In genomic region chr2:160871310-160871709, GRCm38 (mm10) we compare ENCODE assay signal across 8 mouse cellular contexts. TPM values are rescaled to one million over a fixed set of nuclear protein-coding genes. Genes with fewer than 3 reads are reported as not detected.
DNase-seq lines count a peak whose midpoint lies in the region; ATAC-seq and TF ChIP-seq lines count a peak whose summit lies in the region.

No protein-coding gene starts in this region.

- no peak for DNase-seq in gastrocnemius, adult 2 months
- no peak for DNase-seq in gastrocnemius, postnatal 25 days
- peak; percentile 98 for DNase-seq in liver, adult 2 months (ENCODE audit: extremely low read depth, low read depth, low spot score)
- no peak for DNase-seq in liver
- no peak for DNase-seq in embryonic facial prominence, embryonic 14.5 days (ENCODE audit: low spot score)
- no peak for DNase-seq in limb, embryonic 14.5 days (ENCODE audit: low spot score)
- no peak for DNase-seq in urinary bladder, adult 18-20 months (ENCODE audit: low spot score in 2 of 2)
- DNase-seq in cerebellum, postnatal 36 days: no peak

- WGBS in liver, adult 2 months: 11% methylated on average over 3 of the region's 3 CpGs
- WGBS in embryonic facial prominence, embryonic 14.5 days: 74% methylated on average over 3 of the region's 3 CpGs
- 86% methylated on average over 3 of the region's 3 CpGs for WGBS in limb, embryonic 14.5 days

- H3K4me1 ChIP-seq in liver, adult 2 months (ENCODE audit: control insufficient read depth, insufficient read depth, low read length): peaks cover 22% of the 10 kb centered on the region
- peaks cover 4% of the 10 kb centered on the region; the same call in 1 of the 2 replicates for H3K4me1 ChIP-seq in embryonic facial prominence, embryonic 14.5 days (ENCODE audit: control insufficient read depth, insufficient read depth, low read length)
- H3K4me1 ChIP-seq in limb, embryonic 14.5 days (ENCODE audit: control insufficient read depth, insufficient read depth, low read length): peaks cover 11% of the 10 kb centered on the region

- no peak for TF ChIP-seq POLR2A in liver, adult 2 months (IDR thresholded peaks at IDR 0.05; ENCODE audit: extremely low read depth, insufficient read depth, low read length)
- TF ChIP-seq POLR2A in limb, embryonic 14.5 days (IDR thresholded peaks at IDR 0.05; ENCODE audit: borderline replicate concordance, extremely low read depth, insufficient read depth, insufficient read length): no peak

- peak overlapping the region; percentile 84 for H3K4me3 ChIP-seq in gastrocnemius, adult 2 months
- H3K4me3 ChIP-seq in liver, adult 2 months (ENCODE audit: insufficient read depth, low read depth, low read length): peak overlapping the region; percentile 97
- H3K4me3 ChIP-seq in embryonic facial prominence, embryonic 14.5 days (ENCODE audit: low read depth, low read length): peak overlapping the region; percentile 15; the same call in 1 of the 2 replicates
- no peak overlapping the region for H3K4me3 ChIP-seq in limb, embryonic 14.5 days (replicated peaks; ENCODE audit: low read length)

- H3K9ac ChIP-seq in liver, adult 2 months (ENCODE audit: low read depth, low read length): peak overlapping the region; percentile 71
- 0 out of 2 replicates have a peak overlapping the region, but pooled peaks have one; percentile 40 for H3K9ac ChIP-seq in embryonic facial prominence, embryonic 14.5 days (ENCODE audit: low read depth, low read length)
- H3K9ac ChIP-seq in limb, embryonic 14.5 days (ENCODE audit: low read depth, low read length, severe bottlenecking): no peak overlapping the region

- H3K9me3 ChIP-seq in embryonic facial prominence, embryonic 14.5 days (ENCODE audit: control insufficient read depth, low read length): no peaks in the 10 kb centered on the region
- H3K9me3 ChIP-seq in limb, embryonic 14.5 days (ENCODE audit: control insufficient read depth, low read length): no peaks in the 10 kb centered on the region

- TF ChIP-seq CTCF in gastrocnemius, adult 2 months (IDR thresholded peaks at IDR 0.05): no peak
- no peak for TF ChIP-seq CTCF in liver, adult 2 months (IDR thresholded peaks at IDR 0.05; ENCODE audit: low read depth, low read length)

- intact Hi-C loops in gastrocnemius, adult 2 months (cut with DNase I): loop anchor here (5.0 kb wide), 1 partner anchor 64 kb away; no protein-coding TSS in a partner anchor

- ATAC-seq in embryonic facial prominence, embryonic 14.5 days (ENCODE audit: low read depth): no peak
- no peak for ATAC-seq in limb, embryonic 14.5 days (ENCODE audit: low FRiP score, low read depth)

- peak overlapping the region; percentile 98 for H3K27ac ChIP-seq in gastrocnemius, adult 2 months
- peak overlapping the region; percentile 90 for H3K27ac ChIP-seq in liver, adult 2 months (replicated peaks; ENCODE audit: insufficient read depth, low read depth, low read length)
- no peak overlapping the region for H3K27ac ChIP-seq in embryonic facial prominence, embryonic 14.5 days (replicated peaks; ENCODE audit: low read depth, low read length)
- H3K27ac ChIP-seq in limb, embryonic 14.5 days (replicated peaks; ENCODE audit: low read depth, low read length): no peak overlapping the region

- H3K4me2 ChIP-seq in embryonic facial prominence, embryonic 14.5 days (ENCODE audit: low read depth, low read length): peak overlapping the region; percentile 18; the same call in 1 of the 2 replicates
- 0 out of 2 replicates have a peak overlapping the region, but pooled peaks have one; percentile 0 for H3K4me2 ChIP-seq in limb, embryonic 14.5 days (replicated peaks; ENCODE audit: low read depth, low read length, severe bottlenecking)

- no peaks in the 10 kb centered on the region for H3K27me3 ChIP-seq in liver, adult 2 months (ENCODE audit: control insufficient read depth, insufficient read depth, low read length)
- no peaks in the 10 kb centered on the region for H3K27me3 ChIP-seq in embryonic facial prominence, embryonic 14.5 days (replicated peaks; ENCODE audit: control insufficient read depth, insufficient read depth, low read length)
- H3K27me3 ChIP-seq in limb, embryonic 14.5 days (ENCODE audit: control insufficient read depth, insufficient read depth, low read length): no peaks in the 10 kb centered on the region

- no peaks in the 10 kb centered on the region for H3K36me3 ChIP-seq in liver, adult 2 months (ENCODE audit: control insufficient read depth, insufficient read depth, low read length)
- no peaks in the 10 kb centered on the region for H3K36me3 ChIP-seq in embryonic facial prominence, embryonic 14.5 days (ENCODE audit: control insufficient read depth, insufficient read depth, low read length)
- no peaks in the 10 kb centered on the region for H3K36me3 ChIP-seq in limb, embryonic 14.5 days (ENCODE audit: control insufficient read depth, insufficient read depth, low read length)

- H3K79me2 ChIP-seq in liver, adult 2 months (ENCODE audit: control insufficient read depth, insufficient read depth, low read length): peaks cover 20% of the 10 kb centered on the region

RNA-seq across cellular contexts. Expression of gene Zhx3, which starts 1.5 kb away (rescaled TPM):
- 10 to 100 TPM; 24.2 to 29.0 TPM for total RNA-seq in gastrocnemius, adult 2 months (2021)
- total RNA-seq in gastrocnemius, postnatal 25 days (2021): 10 to 100 TPM; 25.8 TPM
- total RNA-seq in liver, adult 2 months (2014; rRNA removed): 33.5 and 45.3 TPM in 2 replicates
- polyA plus RNA-seq in liver, adult 2 months (2012; rRNA removed): 11.9 and 12.3 TPM in 2 replicates
- polyA plus RNA-seq in embryonic facial prominence, embryonic 14.5 days (2014; fragmentation: Nextera tagmentation; extraction: Ambion mirVana): 10.6 and 11.1 TPM in 2 replicates
- polyA plus RNA-seq in limb, embryonic 14.5 days (2012; rRNA removed): 6.5 and 8.3 TPM in 2 replicates
- 13.7 and 14.5 TPM in 2 replicates for polyA plus RNA-seq in limb, embryonic 14.5 days (2014; fragmentation: Nextera tagmentation; extraction: Ambion mirVana)

RNA-seq across cellular contexts. Expression of gene Lpin3, which starts 9.2 kb away (rescaled TPM):
- 1 to 10 TPM; 3.2 to 5.0 TPM for total RNA-seq in gastrocnemius, adult 2 months (2021)
- 1 to 10 TPM; 3.7 to 4.9 TPM for total RNA-seq in gastrocnemius, postnatal 25 days (2021)
- total RNA-seq in liver, adult 2 months (2014; rRNA removed): 2.8 and 4.0 TPM in 2 replicates
- 2.7 and 3.6 TPM in 2 replicates for polyA plus RNA-seq in liver, adult 2 months (2012; rRNA removed)
- polyA plus RNA-seq in embryonic facial prominence, embryonic 14.5 days (2014; fragmentation: Nextera tagmentation; extraction: Ambion mirVana): 1.1 and 1.4 TPM in 2 replicates
- polyA plus RNA-seq in limb, embryonic 14.5 days (2012; rRNA removed): 2.6 and 2.9 TPM in 2 replicates
- 1.8 and 2.3 TPM in 2 replicates for polyA plus RNA-seq in limb, embryonic 14.5 days (2014; fragmentation: Nextera tagmentation; extraction: Ambion mirVana)

RNA-seq across cellular contexts. Expression of gene Emilin3, which starts 40.8 kb away (rescaled TPM):
- total RNA-seq in gastrocnemius, adult 2 months (2021): under 1 TPM; 0.20 to 0.23 TPM
- under 1 TPM; 0.21 to 0.79 TPM for total RNA-seq in gastrocnemius, postnatal 25 days (2021)
- total RNA-seq in liver, adult 2 months (2014; rRNA removed): not detected in 2 replicates
- polyA plus RNA-seq in liver, adult 2 months (2012; rRNA removed): 0.02 TPM in 1 of 2 replicates, not detected in the other
- polyA plus RNA-seq in embryonic facial prominence, embryonic 14.5 days (2014; fragmentation: Nextera tagmentation; extraction: Ambion mirVana): 21.6 and 26.0 TPM in 2 replicates
- polyA plus RNA-seq in limb, embryonic 14.5 days (2012; rRNA removed): 69.3 and 89.0 TPM in 2 replicates
- polyA plus RNA-seq in limb, embryonic 14.5 days (2014; fragmentation: Nextera tagmentation; extraction: Ambion mirVana): 30.3 and 32.3 TPM in 2 replicates

Comparison
In these comparisons a context has a peak if more than half of its experiments do, and no peak if none do; other contexts are left out.
1. H3K27ac ChIP-seq: peak in gastrocnemius, adult 2 months (single experiment) and liver, adult 2 months (single experiment); none in embryonic facial prominence, embryonic 14.5 days (single experiment) and limb, embryonic 14.5 days (single experiment).